Mouse (Mus musculus) heart, postnatal 0 days (tissue): ENCODE measurements around the gene Zbtb38. TPM values are rescaled to one million over a fixed set of nuclear protein-coding genes. Genes with fewer than 3 reads are reported as not detected.

Experiments
- ATAC-seq: fragments of 200-750 bp; cut with Nextera tagmentation; 2 replicates; pipeline ENCODE4 v1.8.0; 2017; ENCODE audit warnings: low read depth, moderate number of reproducible peaks, moderate library complexity; ENCODE audit not compliant: insufficient read depth
- DNase-seq: peaks from one replicate; pipeline ENCODE4 v3.0.0-alpha.2; 2016; ENCODE audit warnings: low spot score
- H3K27ac ChIP-seq: fragments of 300-500 bp; sonication (generic); 2 replicates; pipeline ENCODE4 v1.5.1; 2014; ENCODE audit warnings: low read depth, mild to moderate bottlenecking
- H3K27me3 ChIP-seq: fragments of 300-500 bp; sonication (generic); 2 replicates; pipeline ENCODE4 v1.6.1; 2014; ENCODE audit warnings: low read length, mixed read lengths; ENCODE audit not compliant: control insufficient read depth, insufficient read depth
- H3K36me3 ChIP-seq: fragments of 300-500 bp; sonication (generic); replicated peaks from 2 replicates; pipeline ENCODE4 v1.6.1; 2014; ENCODE audit warnings: low read length, mixed read lengths; ENCODE audit not compliant: control insufficient read depth, insufficient read depth
- H3K4me1 ChIP-seq: fragments of 300-500 bp; sonication (generic); 2 replicates; pipeline ENCODE4 v1.6.1; 2014; ENCODE audit warnings: antibody characterized with exemption; ENCODE audit not compliant: control insufficient read depth, insufficient read depth
- H3K4me2 ChIP-seq: fragments of 300-500 bp; sonication (generic); 2 replicates; pipeline ENCODE4 v1.6.1; 2014; ENCODE audit warnings: low read depth, mild to moderate bottlenecking, low read length, moderate library complexity
- H3K4me3 ChIP-seq: fragments of 300-500 bp; sonication (generic); 2 replicates; pipeline ENCODE4 v1.5.1; 2014; ENCODE audit warnings: low read depth, low read length
- H3K9ac ChIP-seq: fragments of 300-500 bp; sonication (generic); replicated peaks from 2 replicates; pipeline ENCODE4 v1.6.1; 2014; ENCODE audit warnings: low read depth, low read length, mixed read lengths
- H3K9me3 ChIP-seq: fragments of 300-500 bp; sonication (generic); replicated peaks from 2 replicates; pipeline ENCODE4 v1.6.1; 2016; ENCODE audit warnings: low read length; ENCODE audit not compliant: control insufficient read depth
- CTCF ChIP-seq: IDR thresholded peaks from 2 replicates; pipeline ENCODE4 v1.5.1; 2016; ENCODE audit warnings: antibody characterized with exemption, control low read depth, low read depth
- EP300 ChIP-seq: IDR thresholded peaks from 2 replicates; pipeline ENCODE4 v1.6.1; 2016; ENCODE audit warnings: antibody characterized with exemption, low read depth
- WGBS: fragments of 180-500 bp; shearing (Covaris S2); extraction: QIAGEN DNeasy Blood & Tissue Kit; methylation state at CpG from one replicate; pipeline ENCODE4 v1.1.7; 2014; 5-methylcytosine and 5-hydroxymethylcytosine counted together
- polyA plus RNA-seq: library from polyadenylated mRNA; unstranded; fragments of >200 nt; fragmentation: Nextera tagmentation; extraction: Ambion mirVana; gene quantifications from 2 replicates; pipeline ENCODE4 v1.2.1, GENCODE M21; 2015
- total RNA-seq: library from RNA; depleted of rRNA; stranded (reverse); fragments of >200 nt; gene quantifications from 2 replicates; pipeline ENCODE4 v1.2.3, GENCODE M21; 2014; ENCODE audit warnings: low replicate concordance

Zbtb38 gene
- total and polyA plus RNA-seq, 2 experiments from 2014 or later: 28.7 to 44.5 TPM

- no peaks in the 10 kb centered on the region for H3K27me3 ChIP-seq
- TF ChIP-seq CTCF: no peak
- no peak for TF ChIP-seq EP300
- H3K4me2 ChIP-seq: no peak overlapping the region
- ATAC-seq: no peak
- WGBS: 83% methylated on average over 21 of the region's 21 CpGs
- peaks cover 43% of the 10 kb centered on the region for H3K36me3 ChIP-seq
- DNase-seq: no peak
- no peak overlapping the region for H3K4me3 ChIP-seq
- peaks cover 8% of the 10 kb centered on the region; the same call in 1 of the 2 replicates for H3K4me1 ChIP-seq
- H3K9ac ChIP-seq: no peak overlapping the region
- no peak overlapping the region; the same call in 1 of the 2 replicates for H3K27ac ChIP-seq
- H3K9me3 ChIP-seq: no peaks in the 10 kb centered on the region
Observed at GRCm38 (mm10) chr9:96688194-96688875, 64.3 kb downstream of the Zbtb38 start.

GRCm38 (mm10) chr9:96687591-96688186 is 64.9 kb downstream of the Zbtb38 start:
- ATAC-seq: no peak
- H3K36me3 ChIP-seq: peaks cover 41% of the 10 kb centered on the region
- no peaks in the 10 kb centered on the region for H3K9me3 ChIP-seq
- H3K27me3 ChIP-seq: no peaks in the 10 kb centered on the region
- TF ChIP-seq EP300 (no peak), CTCF (no peak)
- peaks cover 8% of the 10 kb centered on the region; the same call in 1 of the 2 replicates for H3K4me1 ChIP-seq
- WGBS: 91% methylated on average over 20 of the region's 20 CpGs
- H3K27ac ChIP-seq: no peak overlapping the region
- H3K4me3 ChIP-seq: no peak overlapping the region
- H3K9ac ChIP-seq: no peak overlapping the region
- no peak for DNase-seq
- no peak overlapping the region for H3K4me2 ChIP-seq

- Histone ChIP-seq H3K4me1 (peaks cover 7% of the 10 kb centered on the region; the same call in 1 of the 2 replicates), H3K9ac (no peak overlapping the region), H3K36me3 (peaks cover 45% of the 10 kb centered on the region), H3K4me3 (no peak overlapping the region), H3K27me3 (no peaks in the 10 kb centered on the region), H3K27ac (no peak overlapping the region), H3K4me2 (no peak overlapping the region), H3K9me3 (no peaks in the 10 kb centered on the region)
- WGBS: 88% methylated on average over 18 of the region's 18 CpGs
- ATAC-seq (no peak), DNase-seq (no peak)
- no peak for TF ChIP-seq CTCF
- TF ChIP-seq EP300: no peak
Observed at GRCm38 (mm10) chr9:96685600-96686084, 67.0 kb downstream of the Zbtb38 start.

GRCm38 (mm10) chr9:96684866-96685599 is 67.6 kb downstream of the Zbtb38 start:
- no peak for ATAC-seq
- H3K27ac ChIP-seq: no peak overlapping the region
- no peak for DNase-seq
- no peaks in the 10 kb centered on the region for H3K9me3 ChIP-seq
- no peak overlapping the region for H3K4me3 ChIP-seq
- peaks cover 45% of the 10 kb centered on the region for H3K36me3 ChIP-seq
- H3K9ac ChIP-seq: no peak overlapping the region
- no peaks in the 10 kb centered on the region for H3K27me3 ChIP-seq
- H3K4me2 ChIP-seq: no peak overlapping the region
- TF ChIP-seq EP300 (no peak), CTCF (no peak)
- peaks cover 4% of the 10 kb centered on the region; the same call in 1 of the 2 replicates for H3K4me1 ChIP-seq
- 84% methylated on average over 14 of the region's 14 CpGs for WGBS

DNA sequence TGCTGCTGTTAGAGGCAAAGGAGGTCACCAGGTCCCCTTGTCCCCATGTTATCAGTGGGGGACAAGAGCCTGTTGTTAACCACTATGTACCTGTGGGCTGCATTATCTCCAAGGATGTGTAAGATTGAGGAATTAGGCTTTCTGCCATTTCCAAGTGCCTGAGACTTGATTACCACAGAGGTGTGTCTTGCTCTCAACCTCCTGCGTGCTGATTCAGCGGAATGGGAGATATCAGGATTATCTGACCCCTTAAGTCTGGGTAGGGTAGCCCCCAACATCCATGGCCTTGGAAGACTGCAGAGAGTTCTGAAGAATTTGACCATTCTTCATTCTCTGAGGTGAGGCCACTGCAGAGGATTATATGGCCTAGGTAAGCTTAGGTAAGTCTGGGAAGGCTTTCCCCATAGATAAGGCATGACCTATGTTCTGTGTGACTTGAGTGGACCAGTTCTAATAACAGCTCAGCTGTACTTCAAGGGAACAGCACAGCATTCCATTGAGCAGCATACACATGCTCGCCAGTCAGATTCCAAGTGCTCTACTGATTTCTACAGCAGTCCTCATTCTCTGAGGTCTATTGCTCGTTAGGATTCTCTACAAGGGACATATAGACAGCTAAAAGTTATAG is 68.4 kb downstream of the Zbtb38 start:
- TF ChIP-seq EP300: no peak
- TF ChIP-seq CTCF: no peak
- Histone ChIP-seq H3K9ac (no peak overlapping the region), H3K36me3 (peaks cover 45% of the 10 kb centered on the region), H3K27ac (no peak overlapping the region; the same call in 1 of the 2 replicates), H3K4me3 (no peak overlapping the region), H3K27me3 (no peaks in the 10 kb centered on the region), H3K9me3 (no peaks in the 10 kb centered on the region), H3K4me1 (peaks cover 4% of the 10 kb centered on the region; the same call in 1 of the 2 replicates), H3K4me2 (no peak overlapping the region)
- no peak for DNase-seq
- no peak for ATAC-seq
- WGBS: 56% methylated on average over 4 of the region's 4 CpGs
